Mouse (Mus musculus): ENCODE data around the gene Speer4f2. TPM values are rescaled to one million over a fixed set of nuclear protein-coding genes. Genes with fewer than 3 reads are reported as not detected.
"Not testable (repeated sequence)": the region's sequence is repeated elsewhere in the genome, so short reads cannot be mapped to it uniquely, and the experiment has no call there.

Speer4f2 gene
- 0.09 TPM in 1 of 2 replicates, not detected in the other for polyA plus RNA-seq (2012; rRNA removed)

DNA sequence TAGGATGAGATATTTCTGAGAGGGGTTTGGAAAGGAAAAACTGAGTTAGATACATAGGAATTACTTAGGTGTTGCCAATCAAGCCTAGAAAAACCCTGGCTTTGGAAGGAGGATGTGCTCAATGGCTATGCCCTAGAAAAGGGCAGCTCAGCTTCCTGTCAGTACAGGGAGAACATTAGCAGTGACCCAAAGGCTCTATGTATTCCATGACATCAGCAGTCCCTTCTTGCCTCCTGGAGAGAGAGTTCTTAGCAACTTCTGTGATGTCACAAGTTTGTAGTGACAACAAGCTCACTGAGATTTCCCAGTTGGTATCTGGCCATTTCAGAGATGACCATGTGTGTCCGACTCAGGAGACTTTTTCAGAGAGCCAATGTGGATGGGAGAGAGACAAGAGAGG lies at the start of gene Speer4f2:
TSS of gene Speer4f2 (plus strand) at position 301 of the 400 bp plus-strand sequence.
- not testable (repeated sequence) for H3K27ac ChIP-seq (ENCODE audit: insufficient read depth, low read depth, low read length); H3K4me1 ChIP-seq (ENCODE audit: control insufficient read depth, insufficient read depth, low read length); H3K36me3 ChIP-seq (ENCODE audit: control insufficient read depth, insufficient read depth, low read length); H3K27me3 ChIP-seq (replicated peaks; ENCODE audit: control insufficient read depth, insufficient read depth, low read length); H3K4me3 ChIP-seq (ENCODE audit: insufficient read depth, low read depth, low read length); DNase-seq
- 94% methylated on average over 1 of the region's 1 CpGs for WGBS

GRCm38 (mm10) chr5:17328946-17329566 lies 43.9 kb upstream of the Speer4f2 start:
- TF ChIP-seq POLR2A (IDR thresholded peaks at IDR 0.05; ENCODE audit: low read depth, low read length): no peak
- TF ChIP-seq CTCF (conservative IDR thresholded peaks at IDR 0.05; ENCODE audit: insufficient read depth, insufficient read length, low read depth, low read length): no peak
- Histone ChIP-seq H3K36me3 (ENCODE audit: control insufficient read depth, insufficient read depth, low read length) (no peaks in the 10 kb centered on the region), H3K4me3 (ENCODE audit: insufficient read depth, low read depth, low read length) (no peak overlapping the region), H3K27me3 (replicated peaks; ENCODE audit: control insufficient read depth, insufficient read depth, low read length) (no peaks in the 10 kb centered on the region), H3K4me1 (ENCODE audit: control insufficient read depth, insufficient read depth, low read length) (no peaks in the 10 kb centered on the region), H3K27ac (ENCODE audit: insufficient read depth, low read depth, low read length) (no peak overlapping the region)
- no peak for DNase-seq
- 23% methylated on average over 2 of the region's 2 CpGs for WGBS

- Histone ChIP-seq H3K4me3 (ENCODE audit: insufficient read depth, low read depth, low read length) (no peak overlapping the region), H3K27ac (ENCODE audit: insufficient read depth, low read depth, low read length) (no peak overlapping the region), H3K27me3 (replicated peaks; ENCODE audit: control insufficient read depth, insufficient read depth, low read length) (no peaks in the 10 kb centered on the region), H3K36me3 (ENCODE audit: control insufficient read depth, insufficient read depth, low read length) (no peaks in the 10 kb centered on the region), H3K4me1 (ENCODE audit: control insufficient read depth, insufficient read depth, low read length) (no peaks in the 10 kb centered on the region)
- peak; percentile 8 for DNase-seq
- no peak for TF ChIP-seq POLR2A (IDR thresholded peaks at IDR 0.05; ENCODE audit: low read depth, low read length)
- no peak for TF ChIP-seq CTCF (conservative IDR thresholded peaks at IDR 0.05; ENCODE audit: insufficient read depth, insufficient read length, low read depth, low read length)
- WGBS: 60% methylated on average over 1 of the region's 1 CpGs
These were observed 38.1 kb upstream of the Speer4f2 start for GRCm38 (mm10) chr5:17334836-17335235.

- not testable (repeated sequence) for H3K27ac ChIP-seq (ENCODE audit: insufficient read depth, low read depth, low read length); H3K27me3 ChIP-seq (replicated peaks; ENCODE audit: control insufficient read depth, insufficient read depth, low read length); H3K4me1 ChIP-seq (ENCODE audit: control insufficient read depth, insufficient read depth, low read length); H3K4me3 ChIP-seq (ENCODE audit: insufficient read depth, low read depth, low read length); H3K36me3 ChIP-seq (ENCODE audit: control insufficient read depth, insufficient read depth, low read length); DNase-seq
- 71% methylated on average over 2 of the region's 2 CpGs for WGBS
These were observed 27.2 kb upstream of the Speer4f2 start for GRCm38 (mm10) chr5:17345741-17346140.

- no peaks in the 10 kb centered on the region for H3K36me3 ChIP-seq (ENCODE audit: control insufficient read depth, insufficient read depth, low read length)
- H3K4me3 ChIP-seq (ENCODE audit: insufficient read depth, low read depth, low read length): no peak overlapping the region
- H3K4me1 ChIP-seq (ENCODE audit: control insufficient read depth, insufficient read depth, low read length): no peaks in the 10 kb centered on the region
- no peak overlapping the region for H3K27ac ChIP-seq (ENCODE audit: insufficient read depth, low read depth, low read length)
- TF ChIP-seq POLR2A (IDR thresholded peaks at IDR 0.05; ENCODE audit: low read depth, low read length) (no peak), CTCF (conservative IDR thresholded peaks at IDR 0.05; ENCODE audit: insufficient read depth, insufficient read length, low read depth, low read length) (no peak)
- no peak for DNase-seq
- H3K27me3 ChIP-seq (replicated peaks; ENCODE audit: control insufficient read depth, insufficient read depth, low read length): no peaks in the 10 kb centered on the region
These were observed 13.5 kb upstream of the Speer4f2 start for GRCm38 (mm10) chr5:17359394-17359999.

GRCm38 (mm10) chr5:17389926-17390325 lies 16.9 kb downstream of the Speer4f2 start:
- peak; percentile 52 for DNase-seq
- Histone ChIP-seq H3K4me3 (ENCODE audit: insufficient read depth, low read depth, low read length) (peak overlapping the region; percentile 13; the same call in 1 of the 2 replicates), H3K36me3 (ENCODE audit: control insufficient read depth, insufficient read depth, low read length) (no peaks in the 10 kb centered on the region), H3K27ac (ENCODE audit: insufficient read depth, low read depth, low read length) (0 out of 2 replicates have a peak overlapping the region, but pooled peaks have one; percentile 6), H3K27me3 (replicated peaks; ENCODE audit: control insufficient read depth, insufficient read depth, low read length) (no peaks in the 10 kb centered on the region), H3K4me1 (ENCODE audit: control insufficient read depth, insufficient read depth, low read length) (no peaks in the 10 kb centered on the region; the same call in 1 of the 2 replicates)
- TF ChIP-seq POLR2A (IDR thresholded peaks at IDR 0.05; ENCODE audit: low read depth, low read length) (no peak), CTCF (conservative IDR thresholded peaks at IDR 0.05; ENCODE audit: insufficient read depth, insufficient read length, low read depth, low read length) (no peak)
- WGBS: 29% methylated on average over 7 of the region's 7 CpGs

DNA sequence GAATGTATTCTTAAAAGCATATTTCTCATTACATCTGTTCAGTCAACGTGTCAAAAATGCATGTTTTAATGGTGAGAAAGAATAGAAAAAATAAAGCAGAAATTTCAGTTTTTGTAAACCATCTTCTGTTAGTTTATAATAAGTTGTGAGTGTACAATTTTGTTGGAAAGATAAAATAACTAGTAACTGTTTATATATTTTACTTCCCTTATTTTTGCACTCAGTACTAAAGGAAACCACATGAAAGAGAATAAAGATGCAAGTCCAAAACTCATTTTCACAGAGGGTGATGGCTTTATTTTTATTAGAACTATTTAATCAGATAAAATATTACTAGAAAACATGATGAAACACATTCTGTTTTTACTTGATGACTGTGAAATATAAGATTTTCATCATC lies 18.2 kb downstream of the Speer4f2 start:
- no peaks in the 10 kb centered on the region; the same call in 1 of the 2 replicates for H3K4me1 ChIP-seq (ENCODE audit: control insufficient read depth, insufficient read depth, low read length)
- no peak for DNase-seq
- 95% methylated on average over 1 of the region's 1 CpGs for WGBS

More for the DNA sequence above, 18.2 kb downstream of the Speer4f2 start:
- TF ChIP-seq POLR2A (IDR thresholded peaks at IDR 0.05; ENCODE audit: low read depth, low read length): no peak
- TF ChIP-seq CTCF (conservative IDR thresholded peaks at IDR 0.05; ENCODE audit: insufficient read depth, insufficient read length, low read depth, low read length): no peak
- Histone ChIP-seq H3K4me3 (ENCODE audit: insufficient read depth, low read depth, low read length) (no peak overlapping the region), H3K27me3 (replicated peaks; ENCODE audit: control insufficient read depth, insufficient read depth, low read length) (no peaks in the 10 kb centered on the region), H3K27ac (ENCODE audit: insufficient read depth, low read depth, low read length) (no peak overlapping the region), H3K36me3 (ENCODE audit: control insufficient read depth, insufficient read depth, low read length) (no peaks in the 10 kb centered on the region)
